Mouse (Mus musculus): ENCODE measurements at regions not wholly inside any gene's neighbourhood (a gene's known extent, or its start where the extent isn't known, plus 50 kb on each side); places are given as distances from the start of the nearest gene placed in this dataset.
A peak's percentile ranks its signal among the peaks of the same experiment; 100 is the strongest.

GRCm38 (mm10) chr11:64618631-64619385, 182.4 kb upstream of the F930015N05Rik start:
- TF ChIP-seq POLR2A (IDR thresholded peaks at IDR 0.05; ENCODE audit: insufficient read length, low read depth) (no peak), TCF3 (IDR thresholded peaks at IDR 0.05; ENCODE audit: insufficient read length, low read depth) (no peak), TCF12 (IDR thresholded peaks at IDR 0.05; ENCODE audit: insufficient read depth, poor library complexity, severe bottlenecking) (no peak), MYOD1 (IDR thresholded peaks at IDR 0.05; ENCODE audit: control insufficient read depth in 1 of 3, insufficient read length in 2 of 3, low read depth in 2 of 3) (no peak), USF1 (IDR thresholded peaks at IDR 0.05; ENCODE audit: low read depth) (no peak), MYOG (IDR thresholded peaks at IDR 0.05; ENCODE audit: control insufficient read depth in 1 of 3, insufficient read depth in 1 of 3, insufficient read length in 2 of 3, low read depth in 2 of 3) (no peak)
- Histone ChIP-seq H3K4me2 (ENCODE audit: low read depth) (no peak overlapping the region), H3K36me3 (ENCODE audit: control insufficient read depth, insufficient read depth) (no peaks in the 10 kb centered on the region), H3ac (ENCODE audit: control insufficient read depth, insufficient read length) (no peak overlapping the region), H3K4me3 (no peak overlapping the region), H3K27me3 (ENCODE audit: control insufficient read depth, insufficient read depth, insufficient read length) (no peaks in the 10 kb centered on the region), H3K79me2 (ENCODE audit: control insufficient read depth, insufficient read depth) (no peaks in the 10 kb centered on the region)

GRCm38 (mm10) chr11:64627180-64627579, 190.7 kb upstream of the F930015N05Rik start:
- Histone ChIP-seq H3K4me3 (no peak overlapping the region), H3K79me2 (ENCODE audit: control insufficient read depth, insufficient read depth) (no peaks in the 10 kb centered on the region), H3K4me2 (ENCODE audit: low read depth) (no peak overlapping the region), H3K36me3 (ENCODE audit: control insufficient read depth, insufficient read depth) (no peaks in the 10 kb centered on the region), H3ac (ENCODE audit: control insufficient read depth, insufficient read length) (no peak overlapping the region), H3K27me3 (ENCODE audit: control insufficient read depth, insufficient read depth, insufficient read length) (no peaks in the 10 kb centered on the region)
- TF ChIP-seq USF1 (IDR thresholded peaks at IDR 0.05; ENCODE audit: low read depth) (no peak), MYOD1 (IDR thresholded peaks at IDR 0.05; ENCODE audit: control insufficient read depth in 1 of 3, insufficient read length in 2 of 3, low read depth in 2 of 3) (peak in 1 of 3 experiments; percentile 9)

- H3K79me2 ChIP-seq (ENCODE audit: control insufficient read depth, insufficient read depth), result no peaks in the 10 kb centered on the region
- H3K36me3 ChIP-seq (ENCODE audit: control insufficient read depth, insufficient read depth), result no peaks in the 10 kb centered on the region
- TF ChIP-seq REST (IDR thresholded peaks at IDR 0.05; ENCODE audit: insufficient read depth, insufficient read length) (no peak), POLR2AphosphoS2 (IDR thresholded peaks at IDR 0.05; ENCODE audit: insufficient read length, low read depth) (no peak), MYOD1 (IDR thresholded peaks at IDR 0.05; ENCODE audit: control insufficient read depth in 1 of 3, insufficient read length in 2 of 3, low read depth in 2 of 3) (no peak), TCF12 (IDR thresholded peaks at IDR 0.05; ENCODE audit: insufficient read depth, poor library complexity, severe bottlenecking) (no peak), CEBPB (IDR thresholded peaks at IDR 0.05; ENCODE audit: insufficient read depth, poor library complexity, severe bottlenecking) (no peak), MYOG (IDR thresholded peaks at IDR 0.05; ENCODE audit: control insufficient read depth in 1 of 3, insufficient read depth in 1 of 3, insufficient read length in 2 of 3, low read depth in 2 of 3) (no peak), E2F4 (IDR thresholded peaks at IDR 0.05; ENCODE audit: insufficient read depth) (no peak), MAX (IDR thresholded peaks at IDR 0.05; ENCODE audit: low read depth) (no peak), SRF (IDR thresholded peaks at IDR 0.05; ENCODE audit: control insufficient read depth, insufficient read length, low read depth) (no peak), POLR2A (IDR thresholded peaks at IDR 0.05; ENCODE audit: insufficient read length, low read depth) (no peak), TCF3 (IDR thresholded peaks at IDR 0.05; ENCODE audit: insufficient read length, low read depth) (no peak), USF1 (IDR thresholded peaks at IDR 0.05; ENCODE audit: low read depth) (no peak)
- H3K4me2 ChIP-seq (ENCODE audit: low read depth), result no peak overlapping the region
- H3K4me3 ChIP-seq, result no peak overlapping the region
- no peak overlapping the region for H3ac ChIP-seq (ENCODE audit: control insufficient read depth, insufficient read length)
- H3K27me3 ChIP-seq (ENCODE audit: control insufficient read depth, insufficient read depth, insufficient read length), result no peaks in the 10 kb centered on the region
Observed at GRCm38 (mm10) chr11:64640947-64641346, 204.5 kb upstream of the F930015N05Rik start.

GRCm38 (mm10) chr11:64643171-64643570, 206.7 kb upstream of the F930015N05Rik start:
- H3K27me3 ChIP-seq (ENCODE audit: control insufficient read depth, insufficient read depth, insufficient read length), result no peaks in the 10 kb centered on the region
- H3K36me3 ChIP-seq (ENCODE audit: control insufficient read depth, insufficient read depth), result no peaks in the 10 kb centered on the region
- no peak for TF ChIP-seq POLR2AphosphoS2 (IDR thresholded peaks at IDR 0.05; ENCODE audit: insufficient read length, low read depth)
- TF ChIP-seq REST (IDR thresholded peaks at IDR 0.05; ENCODE audit: insufficient read depth, insufficient read length), result no peak
- TF ChIP-seq POLR2A (IDR thresholded peaks at IDR 0.05; ENCODE audit: insufficient read length, low read depth), result no peak
- TF ChIP-seq MYOD1 (IDR thresholded peaks at IDR 0.05; ENCODE audit: control insufficient read depth in 1 of 3, insufficient read length in 2 of 3, low read depth in 2 of 3), result no peak
- no peak for TF ChIP-seq MAX (IDR thresholded peaks at IDR 0.05; ENCODE audit: low read depth)
- TF ChIP-seq TCF12 (IDR thresholded peaks at IDR 0.05; ENCODE audit: insufficient read depth, poor library complexity, severe bottlenecking), result no peak
- TF ChIP-seq USF1 (IDR thresholded peaks at IDR 0.05; ENCODE audit: low read depth), result no peak
- TF ChIP-seq TCF3 (IDR thresholded peaks at IDR 0.05; ENCODE audit: insufficient read length, low read depth), result no peak
- TF ChIP-seq MYOG (IDR thresholded peaks at IDR 0.05; ENCODE audit: control insufficient read depth in 1 of 3, insufficient read depth in 1 of 3, insufficient read length in 2 of 3, low read depth in 2 of 3), result no peak
- no peak for TF ChIP-seq CEBPB (IDR thresholded peaks at IDR 0.05; ENCODE audit: insufficient read depth, poor library complexity, severe bottlenecking)
- no peak for TF ChIP-seq E2F4 (IDR thresholded peaks at IDR 0.05; ENCODE audit: insufficient read depth)
- TF ChIP-seq SRF (IDR thresholded peaks at IDR 0.05; ENCODE audit: control insufficient read depth, insufficient read length, low read depth), result no peak
- no peak overlapping the region for H3K4me3 ChIP-seq
- no peaks in the 10 kb centered on the region for H3K79me2 ChIP-seq (ENCODE audit: control insufficient read depth, insufficient read depth)
- no peak overlapping the region for H3K4me2 ChIP-seq (ENCODE audit: low read depth)
- no peak overlapping the region for H3ac ChIP-seq (ENCODE audit: control insufficient read depth, insufficient read length)

- Histone ChIP-seq H3K79me2 (ENCODE audit: control insufficient read depth, insufficient read depth) (no peaks in the 10 kb centered on the region), H3K4me3 (no peak overlapping the region), H3ac (ENCODE audit: control insufficient read depth, insufficient read length) (no peak overlapping the region), H3K36me3 (ENCODE audit: control insufficient read depth, insufficient read depth) (no peaks in the 10 kb centered on the region), H3K27me3 (ENCODE audit: control insufficient read depth, insufficient read depth, insufficient read length) (no peaks in the 10 kb centered on the region), H3K4me2 (ENCODE audit: low read depth) (no peak overlapping the region)
- TF ChIP-seq REST (IDR thresholded peaks at IDR 0.05; ENCODE audit: insufficient read depth, insufficient read length), result no peak
- TF ChIP-seq TCF3 (IDR thresholded peaks at IDR 0.05; ENCODE audit: insufficient read length, low read depth), result no peak
- no peak for TF ChIP-seq USF1 (IDR thresholded peaks at IDR 0.05; ENCODE audit: low read depth)
- no peak for TF ChIP-seq TCF12 (IDR thresholded peaks at IDR 0.05; ENCODE audit: insufficient read depth, poor library complexity, severe bottlenecking)
- no peak for TF ChIP-seq POLR2AphosphoS2 (IDR thresholded peaks at IDR 0.05; ENCODE audit: insufficient read length, low read depth)
- TF ChIP-seq POLR2A (IDR thresholded peaks at IDR 0.05; ENCODE audit: insufficient read length, low read depth), result no peak
- no peak for TF ChIP-seq SRF (IDR thresholded peaks at IDR 0.05; ENCODE audit: control insufficient read depth, insufficient read length, low read depth)
- TF ChIP-seq MYOG (IDR thresholded peaks at IDR 0.05; ENCODE audit: control insufficient read depth in 1 of 3, insufficient read depth in 1 of 3, insufficient read length in 2 of 3, low read depth in 2 of 3), result no peak
- TF ChIP-seq MAX (IDR thresholded peaks at IDR 0.05; ENCODE audit: low read depth), result no peak
- TF ChIP-seq E2F4 (IDR thresholded peaks at IDR 0.05; ENCODE audit: insufficient read depth), result no peak
- no peak for TF ChIP-seq CEBPB (IDR thresholded peaks at IDR 0.05; ENCODE audit: insufficient read depth, poor library complexity, severe bottlenecking)
- no peak for TF ChIP-seq MYOD1 (IDR thresholded peaks at IDR 0.05; ENCODE audit: control insufficient read depth in 1 of 3, insufficient read length in 2 of 3, low read depth in 2 of 3)
Observed at GRCm38 (mm10) chr11:64647938-64648337, 211.5 kb upstream of the F930015N05Rik start.

Measured in myocyte (in vitro differentiated cells).